Mouse (Mus musculus): ENCODE data around the gene Stt3b. TPM values are rescaled to one million over a fixed set of nuclear protein-coding genes. Genes with fewer than 3 reads are reported as not detected.
"Not testable (repeated sequence)": the region's sequence is repeated elsewhere in the genome, so short reads cannot be mapped to it uniquely, and the experiment has no call there.

The Stt3b gene
- polyA plus RNA-seq, 1 experiment from 2014 or later = 102 TPM

DNA sequence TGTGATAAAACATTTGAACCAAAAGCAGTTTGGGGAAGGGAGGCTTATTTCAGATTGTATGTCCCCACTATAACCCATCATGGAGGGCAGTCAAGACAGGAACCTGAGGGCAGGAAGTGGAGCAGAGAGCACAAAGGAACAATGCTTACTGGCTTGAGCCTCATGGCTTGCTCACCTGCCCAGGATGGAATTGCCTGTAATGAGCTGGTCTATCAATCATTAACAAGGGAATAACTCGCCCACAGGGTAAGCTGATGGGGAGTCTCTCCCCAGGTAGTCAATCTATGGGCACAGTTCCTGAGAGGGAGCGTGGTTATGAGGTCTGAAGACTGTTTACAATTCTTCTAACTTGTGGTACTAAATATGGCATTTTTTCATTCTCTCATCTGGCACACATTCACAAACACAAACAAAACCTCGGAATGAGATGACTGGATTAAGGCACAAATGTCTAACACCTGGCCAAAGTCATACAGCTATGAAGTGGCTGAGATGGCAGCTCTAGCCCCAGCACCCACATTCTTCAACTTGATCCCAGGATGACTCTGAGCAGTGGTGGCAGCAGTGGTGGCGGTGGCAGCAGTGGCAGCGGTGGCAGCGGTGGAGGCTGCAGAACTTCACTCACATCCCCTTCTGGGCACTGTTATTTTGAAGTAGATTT lies 22.3 kb downstream of the Stt3b start:
- Histone ChIP-seq H3K36me3 (no peaks in the 10 kb centered on the region), H3K27ac (no peak overlapping the region), H3K9me3 (no peaks in the 10 kb centered on the region), H3K4me3 (replicated peaks) (no peak overlapping the region), H3K4me1 (peaks cover 13% of the 10 kb centered on the region; the same call in 1 of the 2 replicates), H3K4me2 (no peak overlapping the region), H3K27me3 (replicated peaks) (no peaks in the 10 kb centered on the region), H3K9ac (no peak overlapping the region)
- 77% methylated on average over 6 of the region's 6 CpGs for WGBS
- ATAC-seq (ENCODE audit: insufficient read depth, low FRiP score, low read depth) = peak; percentile 56; the same call in 1 of the 2 replicates

DNA sequence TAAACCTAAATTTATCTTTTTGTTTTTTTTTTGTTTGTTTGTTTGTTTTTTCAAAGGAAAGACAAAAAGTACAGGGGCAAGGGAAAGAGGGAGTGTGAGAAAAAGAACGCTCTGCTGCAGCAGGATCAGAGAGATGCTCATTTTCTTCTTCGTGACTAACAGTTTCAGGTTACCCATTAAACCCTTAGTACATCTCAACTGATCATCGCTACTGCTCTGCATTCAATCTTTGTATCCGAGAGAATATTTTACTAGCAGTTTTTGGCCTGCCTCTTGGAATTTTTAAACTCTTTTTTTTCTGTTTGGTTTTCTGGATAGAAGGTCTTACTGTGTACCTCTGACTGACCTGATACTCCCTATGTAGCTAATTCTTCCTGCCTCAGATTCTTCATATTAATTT lies 25.8 kb downstream of the Stt3b start:
- Histone ChIP-seq H3K9ac (no peak overlapping the region), H3K27me3 (replicated peaks) (no peaks in the 10 kb centered on the region), H3K9me3 (no peaks in the 10 kb centered on the region), H3K4me3 (replicated peaks) (no peak overlapping the region), H3K36me3 (peaks cover 5% of the 10 kb centered on the region; the same call in 1 of the 2 replicates), H3K27ac (no peak overlapping the region), H3K4me2 (no peak overlapping the region), H3K4me1 (0 out of 2 replicates have a peak, but pooled peaks cover 4% of the 10 kb centered on the region)
- WGBS = 67% methylated on average over 4 of the region's 4 CpGs
- no peak for ATAC-seq (ENCODE audit: insufficient read depth, low FRiP score, low read depth)

DNA sequence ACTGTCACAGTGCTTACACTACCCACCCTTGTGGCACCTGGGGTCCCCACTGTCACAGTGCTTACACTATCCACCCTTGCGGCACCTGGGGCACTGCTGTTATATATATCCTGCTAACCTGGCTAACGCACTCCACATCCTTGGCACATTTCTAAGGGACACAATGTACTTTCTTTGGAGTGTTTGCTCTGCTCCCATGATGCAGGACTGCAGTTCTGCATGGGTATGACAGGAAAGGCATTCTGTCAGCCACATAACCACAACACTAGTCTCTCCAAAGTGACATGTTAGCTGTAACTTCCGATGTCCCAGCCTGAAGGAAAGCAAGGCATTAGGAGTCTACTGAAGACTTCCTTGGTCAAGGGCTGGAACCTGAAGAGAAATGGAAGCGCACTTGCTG lies 26.8 kb downstream of the Stt3b start:
- 91% methylated on average over 4 of the region's 4 CpGs for WGBS
- H3K9me3 ChIP-seq = no peaks in the 10 kb centered on the region
- H3K4me2 ChIP-seq = no peak overlapping the region
- no peaks in the 10 kb centered on the region for H3K27me3 ChIP-seq (replicated peaks)
- no peak overlapping the region for H3K27ac ChIP-seq
- H3K4me3 ChIP-seq (replicated peaks) = no peak overlapping the region
- 0 out of 2 replicates have a peak, but pooled peaks cover 4% of the 10 kb centered on the region for H3K4me1 ChIP-seq
- no peak for ATAC-seq (ENCODE audit: insufficient read depth, low FRiP score, low read depth)
- peaks cover 5% of the 10 kb centered on the region; the same call in 1 of the 2 replicates for H3K36me3 ChIP-seq
- H3K9ac ChIP-seq = no peak overlapping the region

DNA sequence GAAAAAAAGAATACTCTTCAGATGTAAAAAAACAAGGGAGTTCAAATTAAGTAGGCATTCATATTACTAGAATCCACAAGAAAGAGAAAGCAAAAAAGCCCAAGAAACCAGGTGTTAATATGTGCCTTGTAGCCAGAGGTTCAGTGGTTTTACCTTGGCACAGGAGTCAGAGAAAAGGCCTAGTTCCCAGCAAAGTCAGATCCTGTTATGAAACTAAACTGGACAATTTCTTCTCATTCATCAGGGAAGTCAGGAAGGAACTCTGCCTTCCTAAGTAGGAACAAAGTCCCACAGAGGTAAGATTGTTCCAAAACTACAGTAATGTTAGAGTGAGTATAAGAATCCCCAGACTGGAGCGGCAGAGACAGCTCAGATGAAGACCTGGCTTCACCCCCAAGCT lies 31.6 kb downstream of the Stt3b start:
- no peak overlapping the region for H3K4me3 ChIP-seq (replicated peaks)
- H3K27ac ChIP-seq = no peak overlapping the region
- H3K9me3 ChIP-seq = no peaks in the 10 kb centered on the region
- no peak overlapping the region for H3K9ac ChIP-seq
- no peak overlapping the region for H3K4me2 ChIP-seq
- 84% methylated on average over 1 of the region's 1 CpGs for WGBS
- no peak for ATAC-seq (ENCODE audit: insufficient read depth, low FRiP score, low read depth)
- no peaks in the 10 kb centered on the region for H3K4me1 ChIP-seq
- no peaks in the 10 kb centered on the region for H3K27me3 ChIP-seq (replicated peaks)
- peaks cover 17% of the 10 kb centered on the region for H3K36me3 ChIP-seq

DNA sequence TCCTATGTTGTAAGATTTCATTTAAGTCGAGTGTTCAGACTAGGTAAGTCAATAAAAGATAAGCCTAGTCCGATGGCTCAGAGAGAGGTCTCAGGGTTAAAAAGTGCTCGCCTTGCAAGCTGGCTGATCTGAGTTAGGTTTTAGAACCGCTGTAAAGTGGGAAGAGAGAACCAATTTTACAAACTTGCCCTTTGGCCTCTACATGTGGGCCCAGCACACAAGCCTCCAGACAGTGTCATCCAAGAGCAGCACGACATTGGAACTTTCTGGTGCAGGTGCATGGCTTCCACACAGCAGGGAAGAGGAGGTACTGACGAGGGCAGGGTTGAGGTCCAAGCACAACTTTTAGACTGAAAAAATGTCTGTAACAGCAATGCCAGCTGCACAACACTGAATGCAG lies 35.4 kb downstream of the Stt3b start:
- no peak overlapping the region for H3K4me3 ChIP-seq (replicated peaks)
- no peak overlapping the region for H3K27ac ChIP-seq
- H3K27me3 ChIP-seq (replicated peaks) = no peaks in the 10 kb centered on the region
- no peak; the same call in 1 of the 2 replicates for ATAC-seq (ENCODE audit: insufficient read depth, low FRiP score, low read depth)
- 70% methylated on average over 6 of the region's 6 CpGs for WGBS
- no peak overlapping the region for H3K9ac ChIP-seq
- peaks cover 15% of the 10 kb centered on the region for H3K36me3 ChIP-seq
- no peaks in the 10 kb centered on the region for H3K9me3 ChIP-seq
- no peaks in the 10 kb centered on the region for H3K4me1 ChIP-seq
- H3K4me2 ChIP-seq = no peak overlapping the region

DNA sequence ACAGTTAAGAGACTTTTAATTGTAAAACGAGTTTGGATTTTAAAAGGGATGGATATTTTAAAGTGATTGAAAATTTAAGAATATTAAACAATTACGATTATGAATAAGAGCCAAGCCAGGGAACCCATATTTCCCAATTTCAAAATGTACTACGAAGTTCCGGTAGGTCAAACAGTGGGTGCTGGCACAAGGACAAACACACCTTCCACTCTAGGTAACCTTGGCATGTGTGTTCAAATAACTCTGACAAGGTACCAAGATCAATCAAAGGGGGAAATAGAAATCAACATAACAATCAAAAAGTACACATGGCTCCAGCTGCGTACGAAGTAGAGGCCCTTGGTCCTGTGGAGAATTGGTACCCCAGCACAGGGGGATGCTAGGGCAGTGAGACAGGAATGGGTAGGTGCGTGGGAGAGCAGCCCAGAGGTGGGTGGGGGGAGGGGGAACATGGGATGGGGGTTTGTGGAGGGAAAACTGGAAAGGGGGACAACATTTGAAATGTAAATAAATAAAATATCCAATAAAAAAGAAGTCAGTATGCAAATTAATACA lies 37.0 kb downstream of the Stt3b start:
- H3K9me3 ChIP-seq = no peaks in the 10 kb centered on the region
- H3K9ac ChIP-seq = no peak overlapping the region
- H3K27me3 ChIP-seq (replicated peaks) = no peaks in the 10 kb centered on the region
- 72% methylated on average over 7 of the region's 7 CpGs for WGBS
- peak; percentile 81 for ATAC-seq (ENCODE audit: insufficient read depth, low FRiP score, low read depth)
- no peak overlapping the region for H3K4me2 ChIP-seq
- no peak overlapping the region for H3K27ac ChIP-seq
- H3K36me3 ChIP-seq = peaks cover 12% of the 10 kb centered on the region
- no peaks in the 10 kb centered on the region for H3K4me1 ChIP-seq
- H3K4me3 ChIP-seq (replicated peaks) = no peak overlapping the region

DNA sequence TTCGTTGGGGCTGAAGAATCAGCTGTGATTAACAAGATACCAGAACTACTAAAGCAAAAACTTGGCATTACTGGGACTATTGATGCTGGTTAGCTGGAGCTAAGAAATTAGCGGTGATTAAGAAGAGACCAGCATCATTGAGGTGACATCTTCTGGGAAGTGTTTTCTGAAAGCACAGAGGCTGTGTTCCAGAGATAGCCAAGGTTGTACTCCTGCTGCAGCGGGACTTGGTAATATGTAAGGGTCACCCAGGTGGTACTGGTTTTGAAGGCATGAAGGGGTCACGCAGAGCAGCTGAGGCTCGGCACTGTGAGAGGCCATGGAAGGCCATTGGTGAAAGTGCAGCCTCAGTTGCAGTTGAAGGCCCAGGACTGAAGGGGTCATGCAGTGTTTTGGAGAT lies 37.8 kb downstream of the Stt3b start:
- H3K27ac ChIP-seq; H3K9me3 ChIP-seq; H3K4me3 ChIP-seq (replicated peaks); H3K9ac ChIP-seq; H3K4me1 ChIP-seq; ATAC-seq (ENCODE audit: insufficient read depth, low FRiP score, low read depth); H3K4me2 ChIP-seq; H3K27me3 ChIP-seq (replicated peaks): not testable (repeated sequence)
- WGBS = 90% methylated on average over 5 of the region's 5 CpGs
- peaks cover 12% of the 10 kb centered on the region for H3K36me3 ChIP-seq

DNA sequence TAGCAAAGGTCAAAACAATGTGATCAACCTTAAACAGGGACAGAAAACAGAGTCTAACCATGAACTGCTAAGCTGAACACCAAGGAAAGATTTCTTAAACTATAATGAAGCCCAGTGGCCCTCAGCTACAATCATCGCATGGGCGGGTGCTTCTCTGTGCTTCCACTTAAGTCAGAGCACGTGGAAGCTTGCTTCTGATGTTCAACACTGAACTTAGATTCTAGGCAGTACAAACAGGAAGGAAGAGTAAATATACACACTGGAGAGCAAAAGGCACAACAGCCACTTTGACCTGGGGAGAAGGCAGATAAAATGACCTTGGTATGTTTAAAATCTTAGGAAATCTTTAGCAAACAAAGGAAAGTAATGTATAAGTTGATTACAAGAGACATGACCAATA lies 38.7 kb downstream of the Stt3b start:
- Histone ChIP-seq H3K27ac (no peak overlapping the region), H3K36me3 (peaks cover 9% of the 10 kb centered on the region), H3K4me3 (replicated peaks) (no peak overlapping the region), H3K9ac (no peak overlapping the region), H3K4me2 (no peak overlapping the region), H3K27me3 (replicated peaks) (no peaks in the 10 kb centered on the region), H3K4me1 (no peaks in the 10 kb centered on the region), H3K9me3 (no peaks in the 10 kb centered on the region)
- WGBS = 76% methylated on average over 3 of the region's 3 CpGs
- no peak for ATAC-seq (ENCODE audit: insufficient read depth, low FRiP score, low read depth)

DNA sequence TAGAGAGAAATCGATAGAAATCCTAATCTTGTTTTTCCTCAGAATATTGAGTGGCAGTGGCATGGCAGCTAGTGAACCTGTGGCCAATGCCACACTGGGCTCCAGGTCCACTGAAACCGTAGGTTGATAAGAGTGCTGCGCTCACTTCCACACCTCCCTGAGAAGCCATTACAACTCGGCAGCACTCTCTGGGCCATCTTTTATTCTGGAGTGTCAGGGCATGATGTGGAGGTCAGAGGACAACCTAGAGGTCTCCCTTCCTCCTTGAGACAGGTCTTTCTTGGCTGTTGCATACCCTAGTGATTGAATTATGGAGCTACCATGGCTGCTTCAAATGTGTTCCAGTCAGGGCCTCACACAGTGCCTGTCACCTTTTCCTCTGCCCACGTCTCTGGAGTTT lies 48.3 kb downstream of the Stt3b start:
- no peaks in the 10 kb centered on the region for H3K4me1 ChIP-seq
- H3K4me2 ChIP-seq = no peak overlapping the region
- H3K27me3 ChIP-seq (replicated peaks) = no peaks in the 10 kb centered on the region
- H3K4me3 ChIP-seq (replicated peaks) = no peak overlapping the region
- H3K27ac ChIP-seq = no peak overlapping the region
- no peaks in the 10 kb centered on the region for H3K9me3 ChIP-seq
- 71% methylated on average over 5 of the region's 5 CpGs for WGBS
- no peak for ATAC-seq (ENCODE audit: insufficient read depth, low FRiP score, low read depth)
- H3K36me3 ChIP-seq = 0 out of 2 replicates have a peak, but pooled peaks cover 6% of the 10 kb centered on the region
- no peak overlapping the region for H3K9ac ChIP-seq

DNA sequence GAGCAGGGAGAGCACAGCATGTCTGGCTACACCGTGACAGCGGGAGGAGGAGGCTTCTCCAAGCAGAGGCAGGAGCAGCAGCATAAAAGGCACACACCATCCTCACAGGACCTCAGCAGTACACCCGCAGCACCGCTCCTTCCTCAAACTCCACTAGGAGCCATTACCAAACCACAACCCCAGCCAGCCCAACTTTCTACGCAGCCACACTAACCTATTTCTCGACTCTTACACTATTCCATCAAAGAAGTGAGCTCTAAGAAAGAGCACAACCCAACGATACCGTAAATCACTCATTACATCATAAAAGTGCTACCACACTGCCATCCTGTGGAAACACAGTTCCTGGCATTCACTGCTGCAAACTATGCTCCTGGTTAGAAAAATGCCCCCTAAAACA lies 48.8 kb downstream of the Stt3b start:
- no peaks in the 10 kb centered on the region for H3K27me3 ChIP-seq (replicated peaks)
- H3K4me1 ChIP-seq = no peaks in the 10 kb centered on the region
- no peak for ATAC-seq (ENCODE audit: insufficient read depth, low FRiP score, low read depth)
- no peak overlapping the region for H3K4me3 ChIP-seq (replicated peaks)
- H3K9me3 ChIP-seq = no peaks in the 10 kb centered on the region
- H3K4me2 ChIP-seq = no peak overlapping the region
- H3K9ac ChIP-seq = no peak overlapping the region
- WGBS = 76% methylated on average over 8 of the region's 8 CpGs
- no peak overlapping the region for H3K27ac ChIP-seq
- H3K36me3 ChIP-seq = 0 out of 2 replicates have a peak, but pooled peaks cover 8% of the 10 kb centered on the region

DNA sequence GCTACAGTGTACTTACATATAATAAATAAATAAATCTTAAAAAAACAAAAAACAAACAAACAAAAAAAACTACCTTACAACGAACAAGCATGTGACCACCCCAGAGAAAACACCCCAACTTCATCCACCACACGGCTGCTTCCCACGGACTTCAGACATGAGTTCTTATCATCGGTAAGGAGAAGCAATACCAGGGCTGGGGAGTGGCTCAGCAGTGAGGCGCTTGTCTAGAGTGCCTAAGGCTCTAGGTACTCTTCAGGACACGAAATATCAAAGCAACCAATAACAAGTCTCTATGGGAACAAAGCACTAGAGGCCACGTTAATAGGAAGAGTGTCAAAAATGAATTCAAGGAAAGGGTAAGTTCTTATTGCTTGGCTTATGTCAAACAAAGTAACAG lies 49.8 kb downstream of the Stt3b start:
- Histone ChIP-seq H3K27ac (no peak overlapping the region), H3K9me3 (no peaks in the 10 kb centered on the region), H3K4me1 (no peaks in the 10 kb centered on the region), H3K27me3 (replicated peaks) (no peaks in the 10 kb centered on the region), H3K36me3 (0 out of 2 replicates have a peak, but pooled peaks cover 3% of the 10 kb centered on the region), H3K9ac (no peak overlapping the region), H3K4me2 (no peak overlapping the region), H3K4me3 (replicated peaks) (no peak overlapping the region)
- no peak for ATAC-seq (ENCODE audit: insufficient read depth, low FRiP score, low read depth)
- WGBS = 85% methylated on average over 7 of the region's 7 CpGs

DNA sequence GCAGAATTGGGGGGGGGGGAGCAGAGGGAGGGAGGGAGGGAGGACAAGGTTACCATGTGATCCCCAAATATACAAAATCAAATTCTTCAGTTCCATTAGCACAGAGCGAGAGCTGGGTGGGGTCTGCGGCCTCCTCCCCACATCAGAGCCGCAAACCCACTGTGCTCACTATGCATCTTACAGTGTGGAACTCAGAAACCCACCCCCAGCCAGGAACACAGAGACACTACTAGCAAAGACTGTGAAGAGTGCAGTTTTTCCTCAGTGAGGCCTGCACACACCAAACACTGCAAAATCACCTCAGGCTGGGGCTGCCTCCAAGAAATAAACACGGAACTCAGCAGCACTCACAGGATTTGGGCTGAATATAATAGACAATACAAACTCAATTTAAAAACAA lies 50.4 kb downstream of the Stt3b start:
- no peak for ATAC-seq (ENCODE audit: insufficient read depth, low FRiP score, low read depth)
- Histone ChIP-seq H3K27me3 (replicated peaks) (no peaks in the 10 kb centered on the region), H3K4me2 (no peak overlapping the region), H3K4me3 (replicated peaks) (no peak overlapping the region), H3K4me1 (no peaks in the 10 kb centered on the region), H3K9me3 (no peaks in the 10 kb centered on the region), H3K27ac (no peak overlapping the region), H3K36me3 (peaks cover 8% of the 10 kb centered on the region; the same call in 1 of the 2 replicates), H3K9ac (no peak overlapping the region)
- WGBS = 78% methylated on average over 4 of the region's 4 CpGs

Data from stomach, embryonic 15.5 days (tissue).